Mouse (Mus musculus) limb, embryonic 13.5 days (tissue): ENCODE measurements around the gene Uchl5. TPM values are rescaled to one million over a fixed set of nuclear protein-coding genes. Genes with fewer than 3 reads are reported as not detected.

ENCODE experiments used
- ATAC-seq: fragments of 200-750 bp; cut with Nextera tagmentation; 2 replicates; pipeline ENCODE4 v1.8.0; 2017; ENCODE audit warnings: low read depth, moderate number of reproducible peaks, moderate TSS enrichment; ENCODE audit not compliant: low FRiP score
- H3K27ac ChIP-seq: fragments of 300-500 bp; sonication (generic); 2 replicates; pipeline ENCODE4 v1.5.1; 2015; ENCODE audit warnings: inconsistent platforms, mild to moderate bottlenecking, moderate library complexity
- H3K27me3 ChIP-seq: fragments of 300-500 bp; sonication (generic); 2 replicates; pipeline ENCODE4 v1.6.1; 2015; ENCODE audit warnings: mild to moderate bottlenecking, inconsistent platforms
- H3K36me3 ChIP-seq: fragments of 300-500 bp; sonication (generic); 2 replicates; pipeline ENCODE4 v1.6.1; 2015; ENCODE audit warnings: inconsistent platforms, mild to moderate bottlenecking, moderate library complexity
- H3K4me1 ChIP-seq: fragments of 300-500 bp; sonication (generic); 2 replicates; pipeline ENCODE4 v1.6.1; 2015; ENCODE audit warnings: inconsistent platforms
- H3K4me2 ChIP-seq: fragments of 300-500 bp; sonication (generic); replicated peaks from 2 replicates; pipeline ENCODE4 v1.6.1; 2015; ENCODE audit warnings: inconsistent platforms, mild to moderate bottlenecking, moderate library complexity
- H3K4me3 ChIP-seq: fragments of 300-500 bp; sonication (generic); 2 replicates; pipeline ENCODE4 v1.5.1; 2015; ENCODE audit warnings: moderate library complexity, mild to moderate bottlenecking, inconsistent platforms
- H3K9ac ChIP-seq: fragments of 300-500 bp; sonication (generic); 2 replicates; pipeline ENCODE4 v1.6.1; 2015; ENCODE audit warnings: mild to moderate bottlenecking, inconsistent platforms
- H3K9me3 ChIP-seq: fragments of 300-500 bp; sonication (generic); 2 replicates; pipeline ENCODE4 v1.6.1; 2016; ENCODE audit warnings: inconsistent platforms
- WGBS: fragments of 180-500 bp; shearing (Covaris S2); methylation state at CpG from one replicate; pipeline ENCODE4 v1.1.7; 2015; 5-methylcytosine and 5-hydroxymethylcytosine counted together
- polyA plus RNA-seq: library from polyadenylated mRNA; unstranded; fragments of >200 nt; fragmentation: Nextera tagmentation; extraction: Ambion mirVana; gene quantifications from 2 replicates; pipeline ENCODE4 v1.2.1, GENCODE M21; 2015

Gene Uchl5
- polyA plus RNA-seq: 87.8 and 91.3 TPM in 2 replicates

GRCm38 (mm10) chr1:143776446-143777411 lies at the start of gene Uchl5, which contains the start of gene Trove2:
Uchl5 (plus strand) TSS chr1:143777272.
Trove2 (minus strand) TSS chr1:143777068.
- ATAC-seq: peak; percentile 97
- Histone ChIP-seq H3K4me3 (peak within 1 kb of the TSS; percentile 89), H3K9me3 (no peaks in the 10 kb centered on the region), H3K4me1 (peaks cover 13% of the 10 kb centered on the region), H3K27me3 (no peaks in the 10 kb centered on the region), H3K9ac (peak within 1 kb of the TSS; percentile 89), H3K36me3 (no peaks in the 10 kb centered on the region), H3K27ac (peak within 1 kb of the TSS; percentile 52; the same call in 1 of the 2 replicates), H3K4me2 (peak within 1 kb of the TSS; percentile 92)
- WGBS: under 1% methylated on average over 83 of the region's 84 CpGs

GRCm38 (mm10) chr1:143727701-143728445 lies 49.2 kb upstream of the Uchl5 start:
- Histone ChIP-seq H3K9ac (no peak overlapping the region), H3K27me3 (no peaks in the 10 kb centered on the region), H3K4me1 (no peaks in the 10 kb centered on the region), H3K36me3 (no peaks in the 10 kb centered on the region), H3K4me3 (no peak overlapping the region), H3K27ac (no peak overlapping the region), H3K9me3 (no peaks in the 10 kb centered on the region), H3K4me2 (no peak overlapping the region)
- 68% methylated on average over 9 of the region's 9 CpGs for WGBS
- no peak for ATAC-seq

GRCm38 (mm10) chr1:143730899-143731298 lies 46.2 kb upstream of the Uchl5 start:
- H3K4me2 ChIP-seq: no peak overlapping the region
- no peak overlapping the region for H3K4me3 ChIP-seq
- H3K27me3 ChIP-seq: no peaks in the 10 kb centered on the region
- ATAC-seq: no peak
- no peaks in the 10 kb centered on the region for H3K4me1 ChIP-seq
- no peaks in the 10 kb centered on the region for H3K9me3 ChIP-seq
- H3K27ac ChIP-seq: no peak overlapping the region
- no peaks in the 10 kb centered on the region for H3K36me3 ChIP-seq
- 75% methylated on average over 2 of the region's 2 CpGs for WGBS
- no peak overlapping the region for H3K9ac ChIP-seq

GRCm38 (mm10) chr1:143731691-143732090 lies 45.4 kb upstream of the Uchl5 start:
- no peak for ATAC-seq
- Histone ChIP-seq H3K4me2 (no peak overlapping the region), H3K9ac (no peak overlapping the region), H3K36me3 (no peaks in the 10 kb centered on the region), H3K4me3 (no peak overlapping the region), H3K27ac (no peak overlapping the region), H3K4me1 (no peaks in the 10 kb centered on the region), H3K9me3 (no peaks in the 10 kb centered on the region), H3K27me3 (no peaks in the 10 kb centered on the region)
- 42% methylated on average over 4 of the region's 4 CpGs for WGBS

- Histone ChIP-seq H3K27me3 (no peaks in the 10 kb centered on the region), H3K9me3 (no peaks in the 10 kb centered on the region), H3K36me3 (no peaks in the 10 kb centered on the region), H3K27ac (no peak overlapping the region), H3K9ac (no peak overlapping the region), H3K4me1 (no peaks in the 10 kb centered on the region), H3K4me3 (no peak overlapping the region), H3K4me2 (no peak overlapping the region)
- ATAC-seq: no peak
- WGBS: 75% methylated on average over 5 of the region's 5 CpGs
Measured at GRCm38 (mm10) chr1:143733914-143734410, 43.1 kb upstream of the Uchl5 start.

GRCm38 (mm10) chr1:143738811-143739210 lies 38.3 kb upstream of the Uchl5 start:
- Histone ChIP-seq H3K36me3 (peaks cover 15% of the 10 kb centered on the region), H3K4me1 (peaks cover 4% of the 10 kb centered on the region; the same call in 1 of the 2 replicates), H3K4me2 (peak overlapping the region; percentile 63), H3K27ac (no peak overlapping the region), H3K4me3 (peak overlapping the region; percentile 75), H3K27me3 (no peaks in the 10 kb centered on the region), H3K9ac (peak overlapping the region; percentile 82), H3K9me3 (no peaks in the 10 kb centered on the region)
- no peak for ATAC-seq
- WGBS: 27% methylated on average over 11 of the region's 11 CpGs

- WGBS: under 1% methylated on average over 58 of the region's 71 CpGs
- Histone ChIP-seq H3K9me3 (no peaks in the 10 kb centered on the region), H3K4me1 (peaks cover 4% of the 10 kb centered on the region; the same call in 1 of the 2 replicates), H3K36me3 (peaks cover 23% of the 10 kb centered on the region), H3K27ac (peak overlapping the region; percentile 73), H3K4me2 (peak overlapping the region; percentile 63), H3K4me3 (peak overlapping the region; percentile 75), H3K27me3 (no peaks in the 10 kb centered on the region), H3K9ac (peak overlapping the region; percentile 82)
- peak; percentile 91 for ATAC-seq
Measured at GRCm38 (mm10) chr1:143739361-143740350, 37.4 kb upstream of the Uchl5 start.

GRCm38 (mm10) chr1:143740581-143740980 lies 36.5 kb upstream of the Uchl5 start:
- H3K9ac ChIP-seq: no peak overlapping the region
- ATAC-seq: no peak
- peaks cover 4% of the 10 kb centered on the region; the same call in 1 of the 2 replicates for H3K4me1 ChIP-seq
- H3K27ac ChIP-seq: no peak overlapping the region
- H3K4me2 ChIP-seq: peak overlapping the region; percentile 63
- WGBS: 85% methylated on average over 10 of the region's 10 CpGs
- no peak overlapping the region for H3K4me3 ChIP-seq
- H3K36me3 ChIP-seq: peaks cover 32% of the 10 kb centered on the region
- H3K9me3 ChIP-seq: no peaks in the 10 kb centered on the region
- no peaks in the 10 kb centered on the region for H3K27me3 ChIP-seq

- 88% methylated on average over 5 of the region's 5 CpGs for WGBS
- Histone ChIP-seq H3K4me2 (no peak overlapping the region), H3K36me3 (peaks cover 39% of the 10 kb centered on the region), H3K9me3 (no peaks in the 10 kb centered on the region), H3K4me1 (peaks cover 4% of the 10 kb centered on the region; the same call in 1 of the 2 replicates), H3K27me3 (no peaks in the 10 kb centered on the region), H3K9ac (no peak overlapping the region), H3K4me3 (no peak overlapping the region), H3K27ac (no peak overlapping the region)
- no peak for ATAC-seq
Measured at GRCm38 (mm10) chr1:143741331-143741730, 35.7 kb upstream of the Uchl5 start.

- ATAC-seq: no peak
- no peak overlapping the region for H3K9ac ChIP-seq
- H3K4me3 ChIP-seq: no peak overlapping the region
- 93% methylated on average over 6 of the region's 6 CpGs for WGBS
- no peak overlapping the region for H3K4me2 ChIP-seq
- H3K27me3 ChIP-seq: no peaks in the 10 kb centered on the region
- H3K36me3 ChIP-seq: peaks cover 47% of the 10 kb centered on the region
- H3K27ac ChIP-seq: no peak overlapping the region
- H3K9me3 ChIP-seq: no peaks in the 10 kb centered on the region
- peaks cover 4% of the 10 kb centered on the region; the same call in 1 of the 2 replicates for H3K4me1 ChIP-seq
Measured at GRCm38 (mm10) chr1:143742186-143742585, 34.9 kb upstream of the Uchl5 start.

- H3K9ac ChIP-seq: no peak overlapping the region
- H3K4me2 ChIP-seq: no peak overlapping the region
- 86% methylated on average over 10 of the region's 10 CpGs for WGBS
- no peak overlapping the region for H3K27ac ChIP-seq
- peaks cover 69% of the 10 kb centered on the region for H3K36me3 ChIP-seq
- H3K27me3 ChIP-seq: no peaks in the 10 kb centered on the region
- no peak overlapping the region for H3K4me3 ChIP-seq
- no peaks in the 10 kb centered on the region for H3K4me1 ChIP-seq
- no peaks in the 10 kb centered on the region for H3K9me3 ChIP-seq
- no peak for ATAC-seq
Measured at GRCm38 (mm10) chr1:143745871-143746270, 31.2 kb upstream of the Uchl5 start.
